Mouse (Mus musculus) liver, embryonic 14.5 days (tissue): Measurements from ENCODE around the gene Parva.

Experiments
- CTCF ChIP-seq: IDR thresholded peaks from 2 replicates; pipeline ENCODE4 v1.5.1; 2016; ENCODE audit warnings: antibody characterized with exemption, low read depth, control low read depth
- EP300 ChIP-seq: IDR thresholded peaks from 2 replicates; pipeline ENCODE4 v1.6.1; 2016; ENCODE audit warnings: antibody characterized with exemption, low read depth

GRCm38 (mm10) chr7:112417598-112417997 is 9.7 kb upstream of the Parva start:
- TF ChIP-seq CTCF (no peak), EP300 (no peak)
